Mouse (Mus musculus): ENCODE data around the gene Dtd1.

The Dtd1 gene

DNA sequence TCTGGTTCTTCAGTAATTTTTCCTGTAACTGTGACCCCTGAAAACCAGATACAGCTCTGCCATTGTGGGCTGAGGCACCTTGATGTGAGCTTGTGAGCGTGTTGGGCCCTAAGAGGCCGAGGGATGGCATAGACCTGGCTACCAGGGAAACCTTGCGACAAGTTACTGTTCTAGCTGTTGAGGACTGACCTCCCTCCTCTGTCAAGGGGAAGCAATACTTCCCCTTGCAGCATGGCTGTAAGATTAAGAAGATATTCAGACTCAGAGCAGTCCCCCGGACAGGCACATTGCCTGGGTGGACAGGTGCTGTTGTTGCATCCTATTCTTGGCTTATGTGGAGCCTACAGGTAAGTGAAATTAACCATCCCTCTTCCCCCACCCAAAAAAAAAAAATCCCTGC lies 172.1 kb downstream of the Dtd1 start:
- no peak for DNase-seq

DNA sequence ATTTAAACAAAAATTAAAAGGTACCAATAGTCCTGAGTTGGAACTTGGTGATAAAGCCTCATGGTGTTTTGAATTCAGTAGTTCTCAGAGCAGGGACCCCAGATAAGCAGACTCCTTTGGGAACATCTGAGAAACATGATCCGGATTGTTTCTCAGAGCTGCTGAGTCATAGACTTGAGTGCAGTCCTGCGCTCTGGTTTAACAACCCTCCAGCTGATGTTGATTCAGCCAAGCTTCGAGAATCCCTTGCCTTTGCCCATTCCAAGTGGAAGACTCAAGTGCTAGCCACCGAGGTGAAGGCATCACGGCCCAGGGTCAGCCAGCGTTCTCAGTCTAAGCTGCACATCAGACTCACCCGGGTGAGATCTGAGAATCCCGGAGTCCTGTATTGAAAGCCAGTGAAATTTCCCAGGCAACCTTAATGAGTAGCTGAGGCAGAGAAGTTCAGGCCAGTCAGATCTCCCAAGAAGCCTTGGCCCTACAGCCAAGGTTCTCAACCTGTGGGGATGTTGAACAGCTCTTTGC lies 175.0 kb downstream of the Dtd1 start:
- no peak for DNase-seq

DNA sequence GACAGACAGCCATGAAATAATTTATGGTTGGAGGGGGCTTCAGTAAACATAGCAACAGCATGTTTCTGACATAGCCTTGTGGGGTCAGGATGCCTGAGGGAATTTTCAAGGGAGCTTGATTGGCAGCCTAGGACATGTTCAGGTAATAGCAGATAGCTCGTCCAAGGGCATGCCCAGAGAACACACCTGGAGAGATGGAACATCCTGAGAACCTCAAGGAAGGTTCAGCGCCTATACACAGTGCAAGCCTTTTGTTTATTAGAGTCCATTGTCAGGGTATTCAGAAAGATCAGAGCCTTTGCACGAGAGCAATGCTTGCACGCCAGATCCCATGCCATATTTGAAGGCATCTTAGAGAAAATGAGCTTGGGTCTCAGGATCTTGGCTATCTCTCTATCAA lies 175.9 kb downstream of the Dtd1 start:
- no peak for DNase-seq

DNA sequence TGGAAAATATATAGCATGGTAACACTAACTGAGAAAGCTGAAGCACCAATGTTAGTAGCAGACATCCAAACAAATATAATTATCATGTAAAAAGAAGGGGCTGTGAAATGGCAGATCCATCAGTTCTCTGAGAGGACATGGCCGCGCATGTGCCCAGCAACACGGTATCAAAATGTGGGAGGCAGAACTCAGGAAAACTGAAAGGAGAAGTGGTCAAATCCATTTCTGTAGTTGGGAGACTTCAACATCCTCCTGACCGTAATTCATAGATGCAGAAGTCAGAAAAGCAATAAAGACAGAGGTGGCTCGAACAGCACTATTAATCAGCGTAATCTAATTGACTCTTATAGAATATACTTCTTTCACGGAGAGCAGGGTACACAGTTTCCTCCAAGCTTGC lies 179.6 kb downstream of the Dtd1 start:
- DNase-seq = no peak

DNA sequence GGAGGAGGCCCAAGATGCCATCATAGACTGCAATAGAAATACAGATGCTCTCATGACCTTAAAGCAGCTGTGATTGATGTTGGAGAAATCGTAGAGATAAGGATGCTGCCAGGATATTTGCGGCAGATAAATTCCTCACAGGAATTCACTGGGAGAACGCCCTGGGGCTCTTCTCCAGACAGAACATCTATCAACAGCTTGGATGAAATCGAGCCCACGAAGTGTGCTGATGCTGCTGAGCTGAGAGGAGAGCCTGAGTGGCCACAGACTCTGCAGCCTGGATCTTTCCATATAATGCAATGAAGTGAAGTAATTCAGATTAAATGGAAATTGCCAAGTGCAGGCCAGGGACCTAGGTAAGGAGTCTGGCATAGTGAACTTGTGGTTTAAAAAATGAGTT lies 181.0 kb downstream of the Dtd1 start:
- DNase-seq = no peak

DNA sequence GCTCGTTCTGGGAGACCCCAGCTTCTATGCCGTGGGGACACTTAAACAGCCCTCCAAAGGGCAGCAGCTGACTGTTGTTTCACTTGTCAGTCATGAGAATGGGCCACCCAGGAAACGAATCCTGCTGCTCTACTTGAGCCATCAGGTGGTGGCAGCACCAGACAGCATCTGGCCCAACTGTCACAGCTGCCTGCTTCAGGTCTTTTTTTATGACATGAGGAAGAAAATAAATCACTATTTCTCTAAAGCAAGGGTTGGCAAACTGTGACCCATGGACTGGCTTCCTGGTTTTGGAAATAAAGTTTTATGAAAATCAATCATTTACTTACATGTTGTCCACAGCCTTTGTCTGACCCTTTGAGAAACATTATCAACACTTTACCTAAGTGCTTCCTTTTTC lies 182.2 kb downstream of the Dtd1 start:
- DNase-seq = no peak

DNA sequence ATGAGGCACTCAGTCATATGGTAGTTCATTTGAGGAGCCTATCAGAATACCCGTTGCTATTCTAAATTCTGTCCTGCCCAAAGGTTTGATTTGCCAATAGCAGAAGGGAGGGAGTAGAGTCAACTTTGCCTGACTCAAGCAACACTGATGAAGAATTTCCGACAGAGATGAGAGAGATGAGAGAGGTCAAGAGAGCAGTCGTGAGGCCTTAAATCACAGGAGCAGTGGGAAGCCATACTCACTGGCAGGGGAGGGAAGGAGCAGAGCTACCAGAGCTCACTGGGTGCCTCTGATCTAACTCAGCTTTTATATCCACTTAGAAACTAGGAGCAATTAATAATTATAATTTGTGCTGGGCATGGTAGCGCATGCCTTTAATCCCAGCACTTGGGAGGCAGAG lies 182.8 kb downstream of the Dtd1 start:
- DNase-seq = no peak

DNA sequence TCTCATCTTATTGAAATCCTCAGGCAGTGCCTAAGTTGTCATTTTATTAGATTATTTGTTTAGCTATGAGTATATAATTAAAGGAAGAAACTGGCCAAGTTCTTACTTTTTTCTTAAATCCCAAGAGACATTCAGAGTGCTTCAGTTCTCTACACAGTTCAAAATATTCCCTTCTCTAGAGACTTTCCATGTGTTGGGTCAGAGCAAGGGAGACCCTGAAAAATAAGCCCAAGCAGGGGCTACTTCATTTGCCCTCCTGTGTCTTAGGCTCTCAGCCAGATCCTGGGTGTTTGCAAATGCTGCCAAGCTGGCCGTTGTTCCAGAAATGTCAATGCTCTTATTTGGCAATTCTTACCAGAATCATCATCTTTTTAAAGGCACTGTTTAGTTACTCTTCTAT lies 183.5 kb downstream of the Dtd1 start:
- DNase-seq = no peak

DNA sequence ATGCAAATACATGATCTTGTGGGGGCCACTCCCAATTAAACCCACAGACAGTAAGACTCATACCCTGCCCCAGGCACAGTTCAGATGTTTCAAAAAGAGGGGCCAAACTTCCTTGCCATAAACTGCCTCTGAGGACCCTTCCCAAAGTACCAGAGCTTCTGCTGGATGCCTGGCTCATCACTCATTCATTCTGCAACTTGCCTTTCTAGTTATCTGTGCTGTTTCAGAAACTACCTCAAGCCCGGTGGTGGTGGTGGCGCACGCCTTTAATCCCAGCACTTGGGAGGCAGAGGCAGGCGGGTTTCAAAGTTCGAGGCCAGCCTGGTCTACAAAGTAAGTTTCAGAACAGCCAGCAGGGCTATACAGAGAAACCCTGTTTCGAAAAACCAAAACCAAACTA lies 184.1 kb downstream of the Dtd1 start:
- no peak for DNase-seq

DNA sequence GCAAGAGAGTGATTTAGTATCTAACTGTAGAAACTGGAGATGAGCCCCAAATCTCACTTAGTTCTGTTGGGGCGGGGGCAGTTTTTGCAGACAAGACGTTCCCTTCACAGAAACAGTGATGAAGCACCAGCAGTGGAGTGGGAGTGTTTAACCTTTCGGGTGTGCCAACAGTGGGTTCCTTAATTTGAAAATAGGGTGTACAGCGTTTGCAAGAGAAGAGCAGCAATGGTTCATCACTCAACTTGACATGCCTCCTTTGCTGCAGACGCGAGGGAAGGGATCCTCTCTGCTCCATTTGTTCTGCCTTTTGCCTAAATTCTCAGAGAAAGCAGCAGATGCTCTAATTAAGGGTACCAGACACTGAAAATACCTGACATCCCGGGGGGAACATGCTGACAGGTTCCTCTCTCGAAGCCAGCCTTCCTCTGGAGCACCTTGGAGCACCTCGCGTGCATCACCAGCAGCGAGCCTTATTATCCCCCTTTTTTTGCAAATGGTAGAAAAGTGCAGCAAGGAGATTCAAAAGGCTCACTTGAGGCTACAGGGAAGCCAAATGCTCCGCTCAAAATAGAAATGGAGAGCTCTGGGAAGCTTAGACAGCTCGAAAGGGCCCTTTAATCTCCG lies 192.1 kb downstream of the Dtd1 start:
- DNase-seq = no peak

DNA sequence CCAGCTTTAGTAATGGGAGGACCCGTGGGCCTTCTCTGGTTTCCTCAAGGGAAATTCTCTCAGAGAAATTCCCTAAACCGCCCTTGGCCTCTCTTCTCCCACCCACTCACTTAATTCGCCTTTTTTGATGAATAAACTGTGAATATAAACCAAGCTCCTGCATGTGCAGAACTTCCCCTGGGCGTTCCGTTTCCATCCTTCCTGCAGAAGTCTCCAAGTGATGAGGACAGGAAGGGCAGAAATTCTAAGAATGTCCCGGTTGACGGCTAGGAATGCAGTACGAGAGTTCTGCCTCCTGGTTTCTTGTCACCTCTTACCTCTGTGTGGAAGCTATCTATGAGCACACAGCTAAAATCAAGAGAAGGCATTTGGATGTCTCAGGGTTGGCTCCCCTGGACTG lies 197.8 kb downstream of the Dtd1 start:
- DNase-seq = no peak

DNA sequence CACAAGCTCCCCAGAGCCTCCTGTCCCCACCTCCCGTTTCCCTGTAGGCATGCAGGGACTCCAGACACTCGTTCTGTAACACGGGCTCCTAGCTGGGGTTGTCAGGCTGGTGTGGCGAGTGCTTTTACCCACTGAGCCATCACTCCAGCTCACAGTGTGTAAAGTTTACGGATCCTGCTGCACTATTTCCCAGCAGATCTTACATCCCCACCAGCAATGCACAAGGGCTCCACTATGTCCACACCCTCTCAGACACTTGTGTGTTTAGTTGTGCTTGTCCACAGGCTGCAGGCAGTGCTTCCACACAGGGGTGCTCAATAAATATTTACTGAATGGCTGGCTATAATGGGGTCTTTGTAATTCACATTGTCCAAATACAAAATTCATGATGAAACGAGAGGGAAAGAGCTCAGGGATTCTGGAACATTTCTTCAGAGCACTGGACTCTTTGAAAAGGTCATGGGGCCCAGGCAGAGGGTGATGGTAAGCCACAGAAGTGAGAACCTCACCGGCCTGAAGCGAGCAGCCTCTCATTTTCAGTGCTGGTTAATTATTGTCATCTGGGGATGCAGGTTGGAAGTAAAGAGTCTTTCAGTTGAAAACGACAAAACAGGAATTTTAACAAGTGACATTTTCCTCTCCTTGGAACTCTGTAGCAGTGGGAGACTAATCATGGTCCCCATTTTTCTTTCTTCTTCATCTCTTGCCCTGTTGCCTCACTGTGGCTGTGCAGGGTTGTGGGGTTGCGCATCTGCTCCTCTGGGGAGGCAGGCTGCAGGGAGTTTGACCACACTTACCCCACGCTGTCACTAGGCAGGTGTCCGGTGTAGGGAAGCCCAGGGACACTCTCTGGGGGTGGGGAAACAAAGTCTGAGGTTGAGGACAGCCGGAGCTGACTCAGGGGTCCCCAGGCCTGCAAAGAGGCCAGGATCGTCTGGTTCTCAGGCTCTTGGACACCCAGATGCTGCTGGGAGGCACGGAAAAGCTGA lies 208.4 kb downstream of the Dtd1 start:
- DNase-seq = no peak
